Mouse (Mus musculus): ENCODE data around the gene Gm10570. TPM values are rescaled to one million over a fixed set of nuclear protein-coding genes. Genes with fewer than 3 reads are reported as not detected.
A peak's percentile ranks its signal among the peaks of the same experiment; 100 is the strongest.

Gene Gm10570
- total and polyA plus RNA-seq, 3 experiments: not detected

- peaks cover 0 to 4% of the 10 kb centered on the region in 2 experiments; a peak in 1 of 4 replicates for H3K4me1 ChIP-seq (ENCODE audit: control insufficient read depth in 1 of 2, insufficient read depth in 2 of 2)
- dilution Hi-C loops (cut with MboI; ENCODE audit: extremely low pct_ligation_motif_present, extremely low pct_unique_long_range_greater_than_20kb, low sequenced_read_pairs): no loop called here
- no peak for DNase-seq (ENCODE audit: extremely low read depth)
- H3K79me2 ChIP-seq (replicated peaks; ENCODE audit: control insufficient read depth, extremely low read depth, insufficient read depth, poor library complexity, severe bottlenecking): no peaks in the 10 kb centered on the region
- no peaks in the 10 kb centered on the region for H3K9me3 ChIP-seq (replicated peaks; ENCODE audit: low read length)
- TF ChIP-seq USF1 (IDR thresholded peaks at IDR 0.05; ENCODE audit: low read depth, low read length) (no peak), ZKSCAN1 (IDR thresholded peaks at IDR 0.05; ENCODE audit: borderline replicate concordance, low read depth, low read length) (no peak), BHLHE40 (IDR thresholded peaks at IDR 0.05; ENCODE audit: low read depth, low read length) (no peak), TBP (conservative IDR thresholded peaks at IDR 0.05; ENCODE audit: low read depth, low read length) (no peak), JUN (IDR thresholded peaks at IDR 0.05; ENCODE audit: insufficient read depth, low read depth, low read length) (no peak), CHD2 (IDR thresholded peaks at IDR 0.05; ENCODE audit: low read length) (no peak), MAZ (IDR thresholded peaks at IDR 0.05; ENCODE audit: low read depth, low read length) (no peak), TCF12 (IDR thresholded peaks at IDR 0.05; ENCODE audit: low read depth, low read length) (no peak), ELF1 (IDR thresholded peaks at IDR 0.05; ENCODE audit: low read depth, low read length) (no peak), HCFC1 (IDR thresholded peaks at IDR 0.05; ENCODE audit: low read depth, low read length) (no peak), KAT2A (IDR thresholded peaks at IDR 0.05; ENCODE audit: insufficient replicate concordance, low read length) (no peak), MAX (IDR thresholded peaks at IDR 0.05; ENCODE audit: low read length) (no peak), MAFK (IDR thresholded peaks at IDR 0.05; ENCODE audit: insufficient replicate concordance, low read length) (no peak), PAX5 (IDR thresholded peaks at IDR 0.05; ENCODE audit: low read length) (no peak)
- H3K4me3 ChIP-seq (replicated peaks in 1 of 3; ENCODE audit: low read depth in 2 of 3, low read length in 2 of 3, poor library complexity in 1 of 3): no peak overlapping the region
- in situ Hi-C loops (cut with MboI; ENCODE audit: low pct_ligation_motif_present, low pct_unique_long_range_greater_than_20kb, low sequenced_read_pairs): loop anchor here (5.0 kb wide), 1 partner anchor 97 kb away; no protein-coding TSS in a partner anchor
- H3K27me3 ChIP-seq (replicated peaks): peaks cover 50% of the 10 kb centered on the region
- H3K4me2 ChIP-seq (ENCODE audit: insufficient read depth, low read depth, poor library complexity, severe bottlenecking): no peak overlapping the region
- H3K9ac ChIP-seq (ENCODE audit: insufficient read depth, low read depth): no peak overlapping the region
- no peaks in the 10 kb centered on the region for H3K36me3 ChIP-seq (replicated peaks in 1 of 2; ENCODE audit: control insufficient read depth in 1 of 2, insufficient read depth in 1 of 2, low read length in 1 of 2)
- no peak overlapping the region for H3K27ac ChIP-seq (ENCODE audit: insufficient read depth, low read depth)
Observed at GRCm38 (mm10) chr4:130294513-130294912, 14.0 kb downstream of the Gm10570 start.

DNA sequence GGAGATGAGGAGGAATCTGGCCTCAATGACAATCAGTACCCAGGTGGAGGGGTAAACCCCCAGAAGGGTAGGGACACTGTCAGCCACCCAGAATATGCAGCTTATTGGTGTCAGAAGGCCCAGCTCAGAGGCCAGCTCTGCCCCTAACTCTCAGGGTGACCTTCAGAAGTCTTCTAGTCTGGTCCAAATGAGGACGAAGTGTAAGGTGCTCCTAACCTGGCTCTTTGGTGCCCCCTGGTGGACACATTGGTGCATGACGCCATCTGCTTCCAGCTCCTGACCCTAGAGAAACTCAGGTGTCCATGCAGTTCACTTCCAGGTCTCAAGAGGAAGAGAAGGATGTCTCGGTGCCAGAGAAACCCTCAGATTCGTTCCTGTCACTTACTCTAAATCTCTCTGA is 16.2 kb downstream of the Gm10570 start:
- no peaks in the 10 kb centered on the region for H3K79me2 ChIP-seq (replicated peaks; ENCODE audit: control insufficient read depth, extremely low read depth, insufficient read depth, poor library complexity, severe bottlenecking)
- in situ Hi-C loops (cut with MboI; ENCODE audit: low pct_ligation_motif_present, low pct_unique_long_range_greater_than_20kb, low sequenced_read_pairs): loop anchor here (5.0 kb wide), 1 partner anchor 95 kb away; no protein-coding TSS in a partner anchor
- TF ChIP-seq SMC3 (IDR thresholded peaks at IDR 0.05; ENCODE audit: low read depth, low read length): peak; percentile 89
- TF ChIP-seq USF2 (conservative IDR thresholded peaks at IDR 0.05; ENCODE audit: low read depth, low read length): no peak
- TF ChIP-seq RAD21 (IDR thresholded peaks at IDR 0.05; ENCODE audit: low read depth, low read length): peak; percentile 88
- TF ChIP-seq CTCF (conservative IDR thresholded peaks at IDR 0.05 in 1 of 2, IDR thresholded peaks at IDR 0.05 in 1 of 2; ENCODE audit: low read depth in 2 of 2, low read length in 2 of 2): peak; percentile 93 to 97
- no peaks in the 10 kb centered on the region for H3K36me3 ChIP-seq (replicated peaks in 1 of 2; ENCODE audit: control insufficient read depth in 1 of 2, insufficient read depth in 1 of 2, low read length in 1 of 2)
- peak; percentile 78 for DNase-seq (ENCODE audit: extremely low read depth)
- H3K4me2 ChIP-seq (ENCODE audit: insufficient read depth, low read depth, poor library complexity, severe bottlenecking): no peak overlapping the region
- H3K9me3 ChIP-seq (replicated peaks; ENCODE audit: low read length): no peaks in the 10 kb centered on the region
- peaks cover 62% of the 10 kb centered on the region for H3K27me3 ChIP-seq (replicated peaks)
- no peak overlapping the region for H3K9ac ChIP-seq (ENCODE audit: insufficient read depth, low read depth)
- H3K4me3 ChIP-seq (replicated peaks in 1 of 3; ENCODE audit: low read depth in 2 of 3, low read length in 2 of 3, poor library complexity in 1 of 3): no peak overlapping the region
- dilution Hi-C loops (cut with MboI; ENCODE audit: extremely low pct_ligation_motif_present, extremely low pct_unique_long_range_greater_than_20kb, low sequenced_read_pairs): no loop called here
- no peak overlapping the region for H3K27ac ChIP-seq (ENCODE audit: insufficient read depth, low read depth)
- H3K4me1 ChIP-seq (ENCODE audit: control insufficient read depth in 1 of 2, insufficient read depth in 2 of 2): peaks cover 0 to 4% of the 10 kb centered on the region in 2 experiments; a peak in 1 of 4 replicates
